Mouse (Mus musculus) left cerebral cortex, postnatal 10 days (tissue): Measurements from ENCODE around the gene Csn1s2b. TPM values are rescaled to one million over a fixed set of nuclear protein-coding genes. Genes with fewer than 3 reads are reported as not detected.
"Not testable (repeated sequence)": the region's sequence is repeated elsewhere in the genome, so short reads cannot be mapped to it uniquely, and the experiment has no call there.

Experiments used
- DNase-seq, 2 experiments: peaks; one replicate each; pipeline ENCODE4 v3.0.0; 2021 to 2022; ENCODE audit warnings: low spot score in 2 of 2, mixed read lengths in 1 of 2; ENCODE audit errors: extremely low spot score in 1 of 2
- intact Hi-C: fragments of 180-260 bp; cut with DNase I; formaldehyde crosslinking; loops from one replicate; pipeline ENCODE4 v1.15.1; 2025
- total RNA-seq, 2 experiments: library from RNA; stranded (reverse); gene quantifications; 2 replicates each; pipeline ENCODE4 v1.2.3; 2021

The Csn1s2b gene
- total RNA-seq, result not detected

DNA sequence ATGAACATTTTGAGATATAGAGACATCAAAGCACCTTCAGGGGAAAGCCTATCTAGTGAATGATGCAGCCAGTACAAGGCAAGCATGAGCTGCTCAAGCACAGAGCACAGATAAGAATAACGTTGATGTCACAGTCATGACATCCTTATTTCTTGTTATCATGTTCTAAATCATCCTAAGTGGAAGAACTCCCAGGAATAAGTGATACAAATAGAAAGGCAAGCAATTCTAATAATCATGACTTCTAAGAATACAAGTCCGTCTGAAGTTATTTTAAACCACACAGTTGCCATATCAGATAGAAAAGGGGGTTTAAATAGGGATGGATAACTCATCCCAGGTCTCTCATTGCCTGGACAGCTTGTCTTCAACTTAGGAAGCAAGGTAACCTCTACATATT, at the start of gene Csn1s2b:
Gene Csn1s2b (plus strand): TSS at position 301 of the 400 bp plus-strand sequence.
- intact Hi-C loops, result no loop called here
- DNase-seq, result no peak

DNA sequence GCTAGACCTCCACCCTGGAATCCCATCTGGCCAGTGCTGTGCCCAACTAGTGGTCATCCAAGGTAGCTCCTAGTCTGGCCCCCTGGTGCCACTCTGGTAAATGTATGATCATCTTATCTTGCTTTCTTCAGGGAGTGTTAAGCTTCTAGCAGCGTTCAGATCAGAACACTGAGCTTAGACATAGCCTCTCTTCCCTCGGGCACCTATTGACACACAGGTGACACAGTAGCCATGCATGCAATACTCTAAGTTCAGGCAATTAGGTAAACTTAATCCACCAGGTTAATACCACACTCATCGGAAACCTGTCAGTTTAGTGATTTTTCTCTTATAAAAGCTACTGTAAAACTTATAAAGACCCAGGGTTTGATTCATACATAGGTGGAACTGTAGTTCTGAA, 43.3 kb upstream of the Csn1s2b start:
- intact Hi-C loops, result no loop called here
- DNase-seq, result no peak

- DNase-seq, intact Hi-C loops: not testable (repeated sequence)
Observed at GRCm38 (mm10) chr5:87772151-87772550, 35.7 kb upstream of the Csn1s2b start.

GRCm38 (mm10) chr5:87774267-87774666, 33.6 kb upstream of the Csn1s2b start, which contains the start of gene Csn1s2a:
Gene Csn1s2a, plus strand, starts transcription at chr5:87774567.
- DNase-seq, result no peak
- intact Hi-C loops, result no loop called here

GRCm38 (mm10) chr5:87782731-87783130, 25.2 kb upstream of the Csn1s2b start:
- intact Hi-C loops, result loop anchor here (10.0 kb wide), 1 partner anchor 612 kb away; no protein-coding TSS in a partner anchor
- DNase-seq, result no peak

DNA sequence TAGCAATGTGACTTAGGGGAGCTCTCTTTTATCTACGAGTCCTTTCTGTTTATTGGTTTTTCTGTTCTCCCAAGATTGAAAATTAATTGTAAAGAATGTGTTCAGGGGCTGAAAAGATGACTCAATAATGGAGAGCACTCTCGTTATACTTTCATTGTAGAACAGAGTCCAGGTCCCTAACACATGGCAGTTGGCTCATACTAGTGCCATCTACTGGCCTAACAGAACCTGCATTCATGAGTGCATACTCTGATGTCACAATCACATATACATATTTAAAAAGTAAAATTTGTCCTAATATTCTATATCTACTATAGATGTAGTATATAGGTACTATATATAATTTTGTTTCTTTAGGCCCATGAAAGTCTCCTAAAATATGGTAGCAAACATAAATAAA, 1.4 kb downstream of the Csn1s2b start:
- intact Hi-C loops, result no loop called here
- no peak for DNase-seq

DNA sequence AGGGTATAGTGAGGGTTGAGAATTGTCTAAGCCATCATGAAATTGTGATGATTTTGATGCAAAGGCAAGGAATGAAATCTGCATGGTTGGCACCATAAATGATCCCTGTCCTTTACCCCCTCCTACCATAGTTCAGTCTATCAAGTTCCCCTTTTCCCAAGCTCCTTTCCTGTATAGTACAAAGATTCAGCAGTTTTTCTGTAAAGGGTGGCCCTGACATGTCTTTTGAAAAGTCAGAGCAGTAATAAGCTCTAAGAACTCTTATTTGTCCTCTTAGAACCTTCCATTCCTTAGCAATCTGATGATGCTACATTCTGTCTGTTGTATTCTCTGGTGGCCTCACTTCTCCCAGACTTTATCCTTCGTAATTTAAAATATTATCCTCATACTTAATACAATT, 17.5 kb downstream of the Csn1s2b start, which contains the start of gene Prr27:
Gene Prr27 (plus strand): TSS at position 301 of the 400 bp plus-strand sequence.
- intact Hi-C loops, result no loop called here
- no peak for DNase-seq

- intact Hi-C loops, result no loop called here
- no peak for DNase-seq
Observed at GRCm38 (mm10) chr5:87855136-87855716, 47.3 kb downstream of the Csn1s2b start.

DNA sequence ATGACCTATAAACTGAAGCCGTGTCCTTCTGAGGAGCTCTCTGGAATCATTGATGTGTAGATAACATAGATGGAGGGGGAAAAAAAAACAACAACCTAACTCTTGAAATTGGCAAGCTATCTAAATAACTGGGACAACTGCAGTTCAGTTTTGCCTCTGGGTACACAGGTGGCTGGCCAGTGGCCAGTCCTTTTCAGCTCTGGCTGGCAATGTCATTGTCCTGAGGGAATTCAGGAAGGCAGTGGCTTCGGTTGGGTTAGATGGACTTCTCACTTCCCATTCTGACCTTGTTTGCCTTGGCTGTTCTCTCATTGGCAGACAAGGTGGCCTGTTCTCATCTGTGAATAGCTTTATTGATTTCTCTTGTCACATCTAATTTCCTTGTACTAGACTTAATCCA, 62.2 kb downstream of the Csn1s2b start:
- intact Hi-C loops, result no loop called here

GRCm38 (mm10) chr5:87871423-87871822, 63.5 kb downstream of the Csn1s2b start:
- DNase-seq, result no peak
- intact Hi-C loops, result no loop called here

More for the DNA sequence above, 62.2 kb downstream of the Csn1s2b start:
- DNase-seq, result no peak

Other genes starting within 250 kb of the Csn1s2b start
- gene Sult1d1, start 239.1 kb upstream of the Csn1s2b start, total RNA-seq, result not detected
- not detected for gene Sult1e1, start 216.5 kb upstream of the Csn1s2b start, total RNA-seq
- gene Csn1s1, start 141.9 kb upstream of the Csn1s2b start, total RNA-seq, result not detected
- gene Csn2, start 108.5 kb upstream of the Csn1s2b start, total RNA-seq, result not detected
- gene Csn1s2a, start 33.5 kb upstream of the Csn1s2b start, total RNA-seq, result not detected
- gene Prr27, start 17.6 kb downstream of the Csn1s2b start, total RNA-seq, result not detected
- not detected for gene Odam, start 76.9 kb downstream of the Csn1s2b start, total RNA-seq
- gene Csn3, start 117.5 kb downstream of the Csn1s2b start, total RNA-seq, result not detected
- not detected for gene 2310003L06Rik, start 161.4 kb downstream of the Csn1s2b start, total RNA-seq
- gene Gm28434, start 161.4 kb downstream of the Csn1s2b start, total RNA-seq, result not detected
- gene Cabs1, start 171.4 kb downstream of the Csn1s2b start, total RNA-seq, result not detected
- not detected for gene Smr3a, start 194.5 kb downstream of the Csn1s2b start, total RNA-seq